Mouse (Mus musculus): Measurements from ENCODE around the gene Slc29a4.

Slc29a4 gene

GRCm38 (mm10) chr5:142692248-142692647 lies at the start of gene Slc29a4:
TSS of gene Slc29a4 (plus strand) at chr5:142692512.
- DNase-seq (ENCODE audit: inconsistent age in 2 of 2, low spot score in 1 of 2), result peak in 1 of 2 experiments; percentile 17

GRCm38 (mm10) chr5:142648162-142648561 lies 44.1 kb upstream of the Slc29a4 start:
- DNase-seq (ENCODE audit: inconsistent age in 2 of 2, low spot score in 1 of 2), result peak in 1 of 2 experiments; percentile 52

GRCm38 (mm10) chr5:142649460-142650050 lies 42.8 kb upstream of the Slc29a4 start:
- DNase-seq (ENCODE audit: inconsistent age in 2 of 2, low spot score in 1 of 2), result no peak

GRCm38 (mm10) chr5:142650390-142650789 lies 41.9 kb upstream of the Slc29a4 start:
- DNase-seq (ENCODE audit: inconsistent age in 2 of 2, low spot score in 1 of 2), result no peak

GRCm38 (mm10) chr5:142650794-142651497 lies 41.4 kb upstream of the Slc29a4 start:
- no peak for DNase-seq (ENCODE audit: inconsistent age in 2 of 2, low spot score in 1 of 2)

- DNase-seq (ENCODE audit: inconsistent age in 2 of 2, low spot score in 1 of 2), result no peak
These were observed 40.0 kb upstream of the Slc29a4 start for GRCm38 (mm10) chr5:142652266-142652665.

- no peak for DNase-seq (ENCODE audit: inconsistent age in 2 of 2, low spot score in 1 of 2)
These were observed 31.5 kb upstream of the Slc29a4 start for GRCm38 (mm10) chr5:142660656-142661434.

GRCm38 (mm10) chr5:142667921-142668320 lies 24.4 kb upstream of the Slc29a4 start:
- DNase-seq (ENCODE audit: inconsistent age in 2 of 2, low spot score in 1 of 2), result no peak

- DNase-seq (ENCODE audit: inconsistent age in 2 of 2, low spot score in 1 of 2), result no peak
These were observed 23.6 kb upstream of the Slc29a4 start for GRCm38 (mm10) chr5:142668556-142669263.

GRCm38 (mm10) chr5:142669726-142670125 lies 22.6 kb upstream of the Slc29a4 start:
- peak in 1 of 2 experiments; percentile 64 for DNase-seq (ENCODE audit: inconsistent age in 2 of 2, low spot score in 1 of 2)

- peak; percentile 37 to 78 for DNase-seq (ENCODE audit: inconsistent age in 2 of 2, low spot score in 1 of 2)
These were observed 19.2 kb upstream of the Slc29a4 start for GRCm38 (mm10) chr5:142673082-142673481.

GRCm38 (mm10) chr5:142678141-142678571 lies 14.2 kb upstream of the Slc29a4 start:
- DNase-seq (ENCODE audit: inconsistent age in 2 of 2, low spot score in 1 of 2), result peak; percentile 92 to 93

- no peak for DNase-seq (ENCODE audit: inconsistent age in 2 of 2, low spot score in 1 of 2)
These were observed 13.2 kb upstream of the Slc29a4 start for GRCm38 (mm10) chr5:142679065-142679464.

- peak; percentile 75 to 87 for DNase-seq (ENCODE audit: inconsistent age in 2 of 2, low spot score in 1 of 2)
These were observed 10.4 kb upstream of the Slc29a4 start for GRCm38 (mm10) chr5:142681911-142682310.

GRCm38 (mm10) chr5:142682529-142682928 lies 9.8 kb upstream of the Slc29a4 start:
- DNase-seq (ENCODE audit: inconsistent age in 2 of 2, low spot score in 1 of 2), result no peak

- no peak for DNase-seq (ENCODE audit: inconsistent age in 2 of 2, low spot score in 1 of 2)
These were observed 3.4 kb upstream of the Slc29a4 start for GRCm38 (mm10) chr5:142688866-142689265.

GRCm38 (mm10) chr5:142690343-142690742 lies 2.0 kb upstream of the Slc29a4 start:
- no peak for DNase-seq (ENCODE audit: inconsistent age in 2 of 2, low spot score in 1 of 2)

GRCm38 (mm10) chr5:142692971-142693737 lies 842 bp downstream of the Slc29a4 start:
- peak; percentile 10 to 32 for DNase-seq (ENCODE audit: inconsistent age in 2 of 2, low spot score in 1 of 2)

GRCm38 (mm10) chr5:142693738-142694430 lies 1.6 kb downstream of the Slc29a4 start:
- DNase-seq (ENCODE audit: inconsistent age in 2 of 2, low spot score in 1 of 2), result peak in 1 of 2 experiments; percentile 19

Data from adrenal gland, adult (tissue).